Mouse (Mus musculus) midbrain, embryonic 12.5 days (tissue): ENCODE data around the gene Fgf14. TPM values are rescaled to one million over a fixed set of nuclear protein-coding genes. Genes with fewer than 3 reads are reported as not detected.

Experiments
- ATAC-seq: fragments of 200-750 bp; cut with Nextera tagmentation; 2 replicates; pipeline ENCODE4 v1.8.0; 2017; ENCODE audit warnings: low read depth, moderate TSS enrichment, moderate library complexity; ENCODE audit not compliant: low FRiP score
- H3K27ac ChIP-seq: fragments of 300-500 bp; sonication (generic); replicated peaks from 2 replicates; pipeline ENCODE4 v1.5.1; 2016; ENCODE audit warnings: mild to moderate bottlenecking
- H3K27me3 ChIP-seq: fragments of 300-500 bp; sonication (generic); 2 replicates; pipeline ENCODE4 v1.6.1; 2016; ENCODE audit warnings: mild to moderate bottlenecking
- H3K36me3 ChIP-seq: fragments of 300-500 bp; sonication (generic); 2 replicates; pipeline ENCODE4 v1.6.1; 2016
- H3K4me1 ChIP-seq: fragments of 300-500 bp; sonication (generic); 2 replicates; pipeline ENCODE4 v1.6.1; 2016
- H3K4me2 ChIP-seq: fragments of 300-500 bp; sonication (generic); replicated peaks from 2 replicates; pipeline ENCODE4 v1.6.1; 2016; ENCODE audit warnings: mild to moderate bottlenecking, moderate library complexity
- H3K4me3 ChIP-seq: fragments of 300-500 bp; sonication (generic); 2 replicates; pipeline ENCODE4 v1.5.1; 2016; ENCODE audit warnings: mild to moderate bottlenecking
- H3K9ac ChIP-seq: fragments of 300-500 bp; sonication (generic); replicated peaks from 2 replicates; pipeline ENCODE4 v1.6.1; 2016; ENCODE audit warnings: mild to moderate bottlenecking, moderate library complexity
- H3K9me3 ChIP-seq: fragments of 300-500 bp; sonication (generic); 2 replicates; pipeline ENCODE4 v1.6.1; 2016; ENCODE audit warnings: mild to moderate bottlenecking
- WGBS: fragments of 180-500 bp; shearing (Covaris S2); methylation state at CpG from one replicate; pipeline ENCODE4 v1.1.7; 2016; 5-methylcytosine and 5-hydroxymethylcytosine counted together
- polyA plus RNA-seq: library from polyadenylated mRNA; unstranded; fragments of >200 nt; fragmentation: Nextera tagmentation; extraction: Ambion mirVana; gene quantifications from 2 replicates; pipeline ENCODE4 v1.2.1, GENCODE M21; 2016

The Fgf14 gene
- polyA plus RNA-seq, 1 experiment from 2014 or later: 11.3 TPM

DNA sequence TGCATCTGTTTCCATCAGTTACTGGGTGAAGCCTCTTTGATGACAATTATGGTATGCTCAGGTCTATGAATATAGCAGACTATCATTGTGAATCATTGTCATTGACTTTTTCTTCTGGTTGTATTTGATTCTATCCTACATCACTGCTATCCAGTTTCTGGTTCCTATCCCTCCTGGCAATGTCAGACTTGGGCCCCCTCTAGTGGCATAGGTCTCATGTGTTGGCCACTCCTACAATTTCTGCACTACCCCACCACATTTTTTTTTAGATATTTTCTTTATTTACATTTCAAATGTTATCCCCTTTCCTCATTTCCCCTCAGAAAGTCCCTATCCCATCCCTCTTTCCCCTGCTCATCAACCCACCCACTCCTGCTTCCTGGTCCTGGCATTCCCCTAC is 409.9 kb downstream of the Fgf14 start:
- Histone ChIP-seq H3K4me3 (no peak overlapping the region), H3K27ac (no peak overlapping the region), H3K4me2 (no peak overlapping the region), H3K9ac (no peak overlapping the region), H3K9me3 (no peaks in the 10 kb centered on the region), H3K4me1 (no peaks in the 10 kb centered on the region), H3K27me3 (no peaks in the 10 kb centered on the region), H3K36me3 (no peaks in the 10 kb centered on the region)
- no peak for ATAC-seq

DNA sequence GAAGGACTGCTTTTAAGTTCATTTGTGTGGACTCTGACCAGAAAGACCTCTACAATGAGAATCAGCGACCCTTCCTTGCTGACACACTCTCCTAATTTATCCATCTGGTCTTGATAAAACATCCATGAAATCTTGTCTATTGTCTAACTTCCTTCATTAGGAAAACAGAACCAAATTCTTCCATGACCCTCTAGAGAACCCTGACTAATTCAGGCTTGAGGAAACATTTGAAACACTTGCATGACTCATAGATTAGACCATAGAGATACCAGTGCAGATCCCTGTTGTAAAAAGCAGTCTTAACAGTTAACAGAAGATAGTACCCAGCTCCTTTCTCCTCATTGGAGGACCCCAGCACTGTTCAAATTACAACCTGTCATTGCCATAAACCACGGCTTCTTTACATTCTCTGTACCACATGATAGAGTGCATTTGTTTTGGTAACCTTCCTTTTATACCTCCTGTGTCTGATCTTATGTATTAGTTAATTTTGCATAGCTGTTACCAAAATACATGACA is 412.3 kb downstream of the Fgf14 start:
- Histone ChIP-seq H3K27ac (no peak overlapping the region), H3K9ac (no peak overlapping the region), H3K4me2 (no peak overlapping the region), H3K36me3 (no peaks in the 10 kb centered on the region), H3K9me3 (no peaks in the 10 kb centered on the region), H3K4me1 (no peaks in the 10 kb centered on the region), H3K27me3 (no peaks in the 10 kb centered on the region), H3K4me3 (no peak overlapping the region)
- WGBS: 64% methylated on average over 2 of the region's 2 CpGs
- no peak for ATAC-seq

DNA sequence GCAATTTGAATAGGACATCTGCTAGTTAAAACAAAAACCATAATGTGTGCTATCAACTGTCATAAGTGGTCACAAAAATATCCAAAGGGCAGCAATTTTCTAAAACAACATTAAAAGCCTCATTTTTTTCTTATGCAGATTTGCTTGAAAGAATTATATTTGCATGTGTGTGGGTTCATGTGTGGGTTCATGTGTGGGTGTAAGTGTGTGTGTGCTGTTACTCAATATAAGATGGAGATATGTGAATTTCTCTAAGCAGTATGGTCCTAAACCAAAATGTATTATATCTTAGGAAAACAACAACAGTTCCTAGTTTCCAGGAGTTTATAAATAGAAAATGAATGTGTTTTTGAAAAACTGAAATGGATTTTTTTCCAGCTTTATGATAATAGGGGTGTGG is 413.7 kb downstream of the Fgf14 start:
- Histone ChIP-seq H3K27me3 (no peaks in the 10 kb centered on the region), H3K4me2 (no peak overlapping the region), H3K4me1 (no peaks in the 10 kb centered on the region), H3K9ac (no peak overlapping the region), H3K9me3 (no peaks in the 10 kb centered on the region), H3K36me3 (no peaks in the 10 kb centered on the region), H3K27ac (no peak overlapping the region), H3K4me3 (no peak overlapping the region)
- ATAC-seq: no peak

DNA sequence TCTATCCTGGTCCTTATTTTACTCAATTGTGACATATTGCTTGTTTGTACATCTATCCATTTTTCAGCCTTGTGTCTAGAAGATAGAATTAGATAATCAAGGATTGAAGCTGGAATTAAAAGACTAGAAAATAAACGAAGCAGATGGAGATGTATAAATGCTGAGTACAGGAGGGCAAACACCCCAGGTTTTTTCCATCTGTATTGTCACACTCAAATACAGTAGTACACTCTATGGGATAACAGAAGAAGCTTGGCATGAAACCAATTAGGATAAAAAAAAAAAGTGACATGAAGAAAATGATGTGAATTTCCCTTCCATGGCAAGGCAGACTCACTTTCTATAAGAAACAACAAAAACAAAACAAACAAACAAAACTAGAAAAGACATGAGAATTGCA is 429.4 kb downstream of the Fgf14 start:
- Histone ChIP-seq H3K9ac (no peak overlapping the region), H3K4me3 (no peak overlapping the region), H3K9me3 (no peaks in the 10 kb centered on the region), H3K4me1 (no peaks in the 10 kb centered on the region), H3K4me2 (no peak overlapping the region), H3K27ac (no peak overlapping the region), H3K27me3 (no peaks in the 10 kb centered on the region), H3K36me3 (no peaks in the 10 kb centered on the region)
- 82% methylated on average over 1 of the region's 1 CpGs for WGBS
- ATAC-seq: no peak

DNA sequence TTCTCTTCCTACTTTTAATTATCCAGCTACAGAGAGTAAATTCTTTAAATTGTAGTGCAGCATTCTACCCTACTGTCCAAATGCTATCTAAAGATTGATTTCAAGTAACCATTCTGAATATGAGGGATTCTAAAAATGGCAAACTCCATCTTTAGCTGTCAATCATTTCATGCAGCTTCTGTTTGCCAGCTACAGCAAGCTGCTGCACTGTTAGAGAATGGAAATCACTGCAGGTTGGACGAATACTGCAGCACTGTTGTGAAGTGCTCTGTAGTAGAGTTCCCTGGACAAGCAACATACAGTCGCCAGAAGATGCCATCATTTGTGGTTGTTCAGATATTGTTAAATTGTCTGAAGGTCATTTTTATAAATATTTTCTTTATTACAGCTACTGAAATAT is 453.5 kb downstream of the Fgf14 start:
- no peaks in the 10 kb centered on the region for H3K4me1 ChIP-seq
- ATAC-seq: no peak
- H3K9me3 ChIP-seq: no peaks in the 10 kb centered on the region
- WGBS: 69% methylated on average over 2 of the region's 2 CpGs
- H3K4me3 ChIP-seq: no peak overlapping the region
- H3K36me3 ChIP-seq: no peaks in the 10 kb centered on the region
- H3K27ac ChIP-seq: no peak overlapping the region
- H3K9ac ChIP-seq: no peak overlapping the region
- no peak overlapping the region for H3K4me2 ChIP-seq
- no peaks in the 10 kb centered on the region for H3K27me3 ChIP-seq

DNA sequence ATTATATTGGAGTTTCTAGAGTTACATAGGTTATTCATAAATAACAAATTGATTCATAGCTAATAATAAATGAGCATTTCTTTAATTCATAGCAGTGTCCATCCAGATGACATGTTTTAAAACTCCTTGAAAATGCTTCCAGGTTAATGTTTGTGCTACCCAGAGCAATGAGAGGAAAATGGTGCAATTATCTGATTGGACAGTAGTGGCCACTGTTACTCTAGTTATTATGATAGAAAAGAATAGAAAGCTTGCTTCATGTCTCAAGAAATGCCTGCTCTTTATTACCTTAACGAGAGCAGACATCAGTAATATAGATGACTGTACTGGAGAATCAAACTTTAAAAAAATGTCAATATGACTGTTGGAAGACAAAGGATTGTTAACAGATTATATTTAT is 454.5 kb downstream of the Fgf14 start:
- Histone ChIP-seq H3K4me2 (no peak overlapping the region), H3K36me3 (no peaks in the 10 kb centered on the region), H3K27me3 (no peaks in the 10 kb centered on the region), H3K9me3 (no peaks in the 10 kb centered on the region), H3K27ac (no peak overlapping the region), H3K4me1 (no peaks in the 10 kb centered on the region), H3K4me3 (no peak overlapping the region), H3K9ac (no peak overlapping the region)
- 39% methylated on average over 1 of the region's 1 CpGs for WGBS
- peak; percentile 62 for ATAC-seq

DNA sequence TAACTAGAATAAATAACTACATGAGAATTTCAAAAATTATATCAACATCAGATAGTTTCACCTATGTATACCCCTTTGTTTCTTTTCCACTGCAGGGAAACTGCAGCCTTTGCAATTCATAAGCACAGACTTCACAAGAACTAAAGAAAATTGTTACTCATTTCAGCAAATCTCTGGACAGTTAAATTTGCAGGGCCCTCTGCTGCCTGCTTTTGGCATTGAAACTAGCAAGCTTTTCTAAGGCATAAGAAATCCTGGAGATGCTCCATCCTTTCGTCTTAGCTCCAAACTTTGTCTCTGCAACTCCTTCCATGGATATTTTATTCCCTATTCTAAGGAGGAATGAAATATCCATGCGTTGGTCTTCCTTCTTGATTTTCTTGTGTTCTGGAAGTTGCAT is 455.9 kb downstream of the Fgf14 start:
- no peak for ATAC-seq
- no peaks in the 10 kb centered on the region for H3K27me3 ChIP-seq
- H3K4me1 ChIP-seq: no peaks in the 10 kb centered on the region
- no peak overlapping the region for H3K9ac ChIP-seq
- no peak overlapping the region for H3K27ac ChIP-seq
- 56% methylated on average over 2 of the region's 2 CpGs for WGBS
- H3K4me3 ChIP-seq: no peak overlapping the region
- no peaks in the 10 kb centered on the region for H3K9me3 ChIP-seq
- no peak overlapping the region for H3K4me2 ChIP-seq
- no peaks in the 10 kb centered on the region for H3K36me3 ChIP-seq

DNA sequence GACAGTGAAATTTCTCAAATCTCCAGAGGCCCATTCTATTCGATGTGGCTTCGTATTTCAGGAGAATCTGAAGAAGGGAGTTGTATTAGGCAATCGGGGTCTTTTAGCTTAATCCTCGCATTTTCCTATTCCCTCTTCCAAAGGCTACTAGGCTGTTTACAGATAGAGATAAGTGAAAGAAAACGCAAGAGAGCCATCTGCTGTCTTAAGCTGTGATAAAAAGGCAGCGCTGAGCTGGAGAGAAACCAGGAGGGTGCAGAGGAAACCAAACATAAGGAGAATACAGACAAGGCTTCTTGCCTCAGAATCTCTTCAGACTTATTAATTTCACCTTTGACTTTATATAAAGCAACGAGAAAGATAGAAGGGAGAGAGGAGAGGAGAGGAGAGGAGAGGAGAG is 481.1 kb downstream of the Fgf14 start:
- Histone ChIP-seq H3K9ac (no peak overlapping the region), H3K4me2 (peak overlapping the region; percentile 23; the same call in 1 of the 2 replicates), H3K4me1 (peaks cover 14% of the 10 kb centered on the region), H3K36me3 (no peaks in the 10 kb centered on the region), H3K9me3 (no peaks in the 10 kb centered on the region), H3K27ac (no peak overlapping the region), H3K27me3 (peaks cover 23% of the 10 kb centered on the region), H3K4me3 (no peak overlapping the region)
- no peak for ATAC-seq
- 14% methylated on average over 7 of the region's 7 CpGs for WGBS

DNA sequence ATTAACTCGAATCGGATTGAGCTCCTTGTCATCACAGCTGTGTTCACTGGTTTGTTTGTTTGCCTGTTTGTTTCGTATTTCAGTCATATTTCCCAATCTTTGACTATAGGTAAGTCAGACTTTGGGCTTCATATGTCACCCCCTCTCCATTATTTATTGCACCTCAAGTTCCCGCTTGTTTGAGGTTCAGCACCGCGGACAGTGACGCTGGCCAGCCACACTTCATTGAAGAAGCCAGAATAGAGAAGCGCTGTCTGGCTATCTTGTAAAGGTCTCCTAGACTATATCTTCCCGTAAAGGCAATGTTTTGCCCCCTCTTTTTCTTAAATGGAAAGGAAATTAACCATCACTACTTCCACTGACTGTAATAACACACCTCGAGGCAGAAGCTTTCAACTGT is 481.6 kb downstream of the Fgf14 start:
- WGBS: 32% methylated on average over 10 of the region's 10 CpGs
- Histone ChIP-seq H3K27ac (no peak overlapping the region), H3K9ac (no peak overlapping the region), H3K4me3 (no peak overlapping the region), H3K4me2 (peak overlapping the region; percentile 23; the same call in 1 of the 2 replicates), H3K27me3 (peaks cover 23% of the 10 kb centered on the region), H3K9me3 (no peaks in the 10 kb centered on the region), H3K4me1 (peaks cover 14% of the 10 kb centered on the region), H3K36me3 (no peaks in the 10 kb centered on the region)
- ATAC-seq: no peak

DNA sequence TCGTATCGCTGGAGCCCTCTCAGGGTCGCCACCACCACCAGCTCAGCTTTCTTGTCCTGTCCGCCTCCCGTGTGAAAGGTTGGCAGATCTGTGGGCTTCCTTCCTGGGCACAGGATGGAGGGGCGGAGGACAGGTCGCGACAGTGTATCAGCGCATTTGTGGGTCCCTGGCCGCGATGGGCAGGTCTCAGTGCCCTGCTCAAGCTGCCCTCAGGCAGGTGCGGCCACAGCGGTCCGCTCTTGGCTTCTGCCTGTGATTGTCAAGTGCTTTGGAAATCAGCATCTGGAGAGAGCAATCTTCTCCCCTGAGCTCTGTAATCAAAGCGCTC is 484.1 kb downstream of the Fgf14 start:
- Histone ChIP-seq H3K36me3 (no peaks in the 10 kb centered on the region), H3K27ac (peak overlapping the region; percentile 52; the same call in 1 of the 2 replicates), H3K4me3 (peak overlapping the region; percentile 57), H3K9ac (peak overlapping the region; percentile 69), H3K9me3 (no peaks in the 10 kb centered on the region), H3K27me3 (peaks cover 23% of the 10 kb centered on the region), H3K4me1 (peaks cover 14% of the 10 kb centered on the region), H3K4me2 (peak overlapping the region; percentile 84)
- 5% methylated on average over 15 of the region's 15 CpGs for WGBS
- ATAC-seq: peak; percentile 64

DNA sequence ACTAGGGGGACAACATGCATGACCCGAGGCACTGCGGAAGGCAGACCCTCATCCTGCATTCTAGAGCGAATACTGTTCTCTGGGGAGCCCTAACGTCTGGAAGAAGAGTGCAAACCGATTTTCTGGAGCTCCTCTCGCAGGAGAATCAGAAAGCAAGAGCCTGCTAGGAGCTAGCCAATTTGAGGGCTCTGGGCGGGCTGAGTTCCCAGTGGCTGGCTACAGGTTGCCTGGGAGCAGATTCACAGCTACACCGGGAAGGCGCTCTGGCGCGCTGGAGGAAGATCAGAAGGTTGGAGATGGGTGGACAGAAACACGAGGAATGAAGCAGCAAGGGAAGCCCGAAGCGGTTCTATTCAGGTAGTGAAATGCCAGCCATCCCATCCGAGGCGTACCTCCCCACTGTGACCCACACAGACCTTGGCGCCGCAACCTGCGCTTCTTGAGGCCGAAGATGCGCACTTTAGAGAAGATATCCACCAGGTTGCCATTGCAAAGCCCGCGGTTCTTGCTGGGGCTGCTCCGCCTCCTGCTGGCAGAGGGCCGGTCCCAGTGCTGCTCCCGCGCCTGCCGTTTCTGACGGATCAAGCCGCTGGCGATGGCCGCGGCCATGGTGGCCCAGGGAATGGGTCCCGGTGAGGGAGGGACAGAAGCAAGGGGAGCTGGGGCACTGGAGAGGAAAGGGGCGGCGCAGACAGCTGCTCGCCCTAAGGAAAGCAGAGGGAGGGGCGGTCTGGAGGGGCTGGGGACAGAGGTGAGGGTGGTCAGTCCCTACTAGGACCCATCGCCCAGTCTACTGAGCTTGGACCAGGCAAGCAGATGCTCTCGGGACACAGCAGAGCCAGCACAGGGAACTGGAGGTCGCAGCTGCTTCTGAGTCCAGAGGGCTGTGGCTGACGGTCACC is 484.8 kb downstream of the Fgf14 start:
- Histone ChIP-seq H3K9me3 (no peaks in the 10 kb centered on the region), H3K27ac (peak overlapping the region; percentile 52), H3K36me3 (no peaks in the 10 kb centered on the region), H3K9ac (peak overlapping the region; percentile 69), H3K27me3 (peaks cover 23% of the 10 kb centered on the region), H3K4me2 (peak overlapping the region; percentile 84), H3K4me3 (peak overlapping the region; percentile 57), H3K4me1 (peaks cover 14% of the 10 kb centered on the region)
- WGBS: under 1% methylated on average over 42 of the region's 42 CpGs
- ATAC-seq: peak; percentile 92

DNA sequence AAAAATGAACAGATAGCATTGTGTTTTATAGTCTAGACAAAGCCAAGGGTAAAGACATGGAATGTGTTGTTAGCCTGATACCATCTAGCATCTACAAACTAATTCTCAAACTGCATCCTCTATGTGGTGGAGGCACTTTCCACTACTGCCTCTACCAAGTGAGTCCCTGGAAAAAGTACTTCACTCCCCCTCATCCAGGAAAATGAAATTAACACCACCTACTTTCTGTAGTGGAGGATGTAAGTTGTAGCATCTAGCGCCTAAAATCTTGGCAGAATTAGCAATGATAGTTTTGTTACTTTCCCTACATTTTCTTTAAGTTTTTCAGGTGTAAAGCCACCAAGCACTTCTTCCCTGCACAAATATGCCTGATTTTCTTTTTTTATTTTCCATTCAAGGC is 496.7 kb downstream of the Fgf14 start:
- H3K4me2 ChIP-seq: no peak overlapping the region
- H3K36me3 ChIP-seq: no peaks in the 10 kb centered on the region
- H3K27ac ChIP-seq: no peak overlapping the region
- no peaks in the 10 kb centered on the region for H3K9me3 ChIP-seq
- ATAC-seq: no peak
- no peaks in the 10 kb centered on the region for H3K27me3 ChIP-seq
- WGBS: 85% methylated on average over 1 of the region's 1 CpGs
- no peaks in the 10 kb centered on the region for H3K4me1 ChIP-seq
- no peak overlapping the region for H3K9ac ChIP-seq
- H3K4me3 ChIP-seq: no peak overlapping the region

DNA sequence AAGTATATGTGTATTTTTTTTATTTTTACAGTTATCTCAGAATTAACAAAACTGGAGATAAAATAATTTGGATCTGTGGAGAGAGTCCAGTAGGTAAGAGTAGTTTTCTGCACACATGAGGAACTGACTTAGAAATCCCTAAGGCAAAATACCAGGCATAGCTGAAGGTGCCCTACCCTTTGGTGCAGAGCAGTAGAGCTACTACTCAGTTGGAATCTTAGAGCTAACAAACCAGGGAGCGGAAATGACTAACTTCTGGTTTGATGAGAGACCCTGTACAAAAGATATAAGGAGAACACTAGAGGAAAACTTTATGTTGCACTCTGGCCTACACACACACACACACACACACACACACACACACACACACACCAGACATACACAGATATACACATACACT is 502.8 kb downstream of the Fgf14 start:
- no peak overlapping the region for H3K4me2 ChIP-seq
- H3K27me3 ChIP-seq: no peaks in the 10 kb centered on the region
- ATAC-seq: no peak
- H3K4me1 ChIP-seq: no peaks in the 10 kb centered on the region
- no peak overlapping the region for H3K9ac ChIP-seq
- H3K36me3 ChIP-seq: no peaks in the 10 kb centered on the region
- no peak overlapping the region for H3K4me3 ChIP-seq
- H3K9me3 ChIP-seq: no peaks in the 10 kb centered on the region
- no peak overlapping the region for H3K27ac ChIP-seq
- WGBS: 88% methylated on average over 1 of the region's 1 CpGs
